Mouse (Mus musculus) Patski (cell line): Measurements from ENCODE around the gene Dpf3. TPM values are rescaled to one million over a fixed set of nuclear protein-coding genes. Genes with fewer than 3 reads are reported as not detected.

ENCODE experiments used
- ATAC-seq: fragments of 100-300 bp; one replicate; pipeline ENCODE4 v1.8.0; 2021
- CTCF ChIA-PET: fragments of 350-600 bp; sonication (Branson Sonifier 250); formaldehyde crosslinking; loops from one replicate; lab custom pipeline; 2022; ENCODE audit warnings: inconsistent platforms; lab: Charles Lee
- POLR2A ChIA-PET: fragments of 350-600 bp; sonication (Branson Sonifier 250); formaldehyde crosslinking; loops from one replicate; lab custom pipeline; 2022; ENCODE audit warnings: antibody characterized with exemption, inconsistent platforms; lab: Charles Lee
- DNase-seq: peaks from one replicate; pipeline ENCODE4 v3.0.0-alpha.2; 2011; ENCODE audit warnings: low read depth, low spot score
- H3K27me3 ChIP-seq: fragments of 371-371 bp; one replicate; pipeline ENCODE4 v1.5.1; 2021
- CTCF ChIP-seq: fragments of 100-300 bp; IDR thresholded peaks from one replicate; pipeline ENCODE4 v1.5.1; 2021
- in situ Hi-C: fragments of 300-500 bp; cut with MboI; formaldehyde crosslinking; loops from 3 replicates; pipeline ENCODE4 v1.11.1; 2018; ENCODE audit warnings: low pct_unique_long_range_greater_than_20kb, mixed read lengths
- polyA plus RNA-seq: library from polyadenylated mRNA; unstranded; gene quantifications from one replicate; pipeline ENCODE4 v1.2.3, GENCODE M21; 2021

Dpf3 gene
- polyA plus RNA-seq, 1 experiment from 2014 or later = 0.15 TPM

GRCm38 (mm10) chr12:83470085-83470484 is 17.4 kb downstream of the Dpf3 start:
- in situ Hi-C loops = no loop called here
- POLR2A ChIA-PET = no interaction called here
- TF ChIP-seq CTCF = no peak
- peaks cover 41% of the 10 kb centered on the region for H3K27me3 ChIP-seq
- CTCF ChIA-PET = no interaction called here
- no peak for DNase-seq
- ATAC-seq = no peak

GRCm38 (mm10) chr12:83466508-83467430 is 20.7 kb downstream of the Dpf3 start:
- POLR2A ChIA-PET = no interaction called here
- in situ Hi-C loops = no loop called here
- H3K27me3 ChIP-seq = peaks cover 16% of the 10 kb centered on the region
- DNase-seq (no peak), ATAC-seq (no peak)
- CTCF ChIA-PET = interaction anchor here (1.2 kb wide), 1 partner anchor 12 kb away, joined by 4 read pairs; no protein-coding TSS in a partner anchor
- no peak for TF ChIP-seq CTCF

GRCm38 (mm10) chr12:83466053-83466452 is 21.5 kb downstream of the Dpf3 start:
- ChIA-PET POLR2A (no interaction called here), CTCF (interaction anchor here (1.2 kb wide), 1 partner anchor 12 kb away, joined by 4 read pairs; no protein-coding TSS in a partner anchor)
- peaks cover 12% of the 10 kb centered on the region for H3K27me3 ChIP-seq
- ATAC-seq = no peak
- TF ChIP-seq CTCF = no peak
- DNase-seq = no peak
- in situ Hi-C loops = no loop called here

GRCm38 (mm10) chr12:83460272-83460671 is 27.2 kb downstream of the Dpf3 start:
- POLR2A ChIA-PET = no interaction called here
- DNase-seq (no peak), ATAC-seq (no peak)
- no peak for TF ChIP-seq CTCF
- in situ Hi-C loops = no loop called here
- peaks cover 7% of the 10 kb centered on the region for H3K27me3 ChIP-seq
- CTCF ChIA-PET = no interaction called here

GRCm38 (mm10) chr12:83454697-83455321 is 32.7 kb downstream of the Dpf3 start:
- no peak for ATAC-seq

GRCm38 (mm10) chr12:83451850-83452249 is 35.7 kb downstream of the Dpf3 start:
- in situ Hi-C loops = no loop called here
- ATAC-seq (no peak), DNase-seq (no peak)
- no peak for TF ChIP-seq CTCF
- POLR2A ChIA-PET = no interaction called here
- peaks cover 43% of the 10 kb centered on the region for H3K27me3 ChIP-seq
- CTCF ChIA-PET = no interaction called here

More at GRCm38 (mm10) chr12:83454697-83455321, 32.7 kb downstream of the Dpf3 start:
- ChIA-PET POLR2A (interaction anchor here (0.7 kb wide), 1 partner anchor 351 kb away, joined by 3 read pairs; no protein-coding TSS in a partner anchor), CTCF (no interaction called here)
- no peak for DNase-seq
- H3K27me3 ChIP-seq = peaks cover 29% of the 10 kb centered on the region
- in situ Hi-C loops = no loop called here
- no peak for TF ChIP-seq CTCF

GRCm38 (mm10) chr12:83450471-83450870 is 37.0 kb downstream of the Dpf3 start:
- ChIA-PET CTCF (no interaction called here), POLR2A (no interaction called here)
- ATAC-seq (no peak), DNase-seq (no peak)
- in situ Hi-C loops = no loop called here
- peaks cover 43% of the 10 kb centered on the region for H3K27me3 ChIP-seq
- TF ChIP-seq CTCF = no peak

- CTCF ChIA-PET = no interaction called here
- no peak for TF ChIP-seq CTCF
- peaks cover 43% of the 10 kb centered on the region for H3K27me3 ChIP-seq
- in situ Hi-C loops = no loop called here
- DNase-seq = no peak
- ATAC-seq = no peak
- POLR2A ChIA-PET = no interaction called here
These were observed 38.3 kb downstream of the Dpf3 start for GRCm38 (mm10) chr12:83449202-83449601.

- CTCF ChIA-PET = no interaction called here
- POLR2A ChIA-PET = no interaction called here
- ATAC-seq = no peak
These were observed 41.9 kb downstream of the Dpf3 start for GRCm38 (mm10) chr12:83445587-83445986.

GRCm38 (mm10) chr12:83444448-83444847 is 43.1 kb downstream of the Dpf3 start:
- CTCF ChIA-PET = no interaction called here
- in situ Hi-C loops = no loop called here
- ATAC-seq = no peak

More at GRCm38 (mm10) chr12:83445587-83445986, 41.9 kb downstream of the Dpf3 start:
- H3K27me3 ChIP-seq = peaks cover 29% of the 10 kb centered on the region
- in situ Hi-C loops = no loop called here
- no peak for TF ChIP-seq CTCF
- no peak for DNase-seq

GRCm38 (mm10) chr12:83438002-83438401 is 49.5 kb downstream of the Dpf3 start:
- peaks cover 9% of the 10 kb centered on the region for H3K27me3 ChIP-seq
- no peak for DNase-seq
- POLR2A ChIA-PET = no interaction called here
- in situ Hi-C loops = no loop called here
- TF ChIP-seq CTCF = no peak
- CTCF ChIA-PET = no interaction called here
- ATAC-seq = no peak

More at GRCm38 (mm10) chr12:83444448-83444847, 43.1 kb downstream of the Dpf3 start:
- DNase-seq = no peak
- peaks cover 28% of the 10 kb centered on the region for H3K27me3 ChIP-seq
- no peak for TF ChIP-seq CTCF
- POLR2A ChIA-PET = no interaction called here
